Mouse (Mus musculus) T-cell, adult 2 months (primary cell): ENCODE data around the gene Olfr814.
"Not testable (repeated sequence)": the region's sequence is repeated elsewhere in the genome, so short reads cannot be mapped to it uniquely, and the experiment has no call there.

Experiments
- DNase-seq: peaks from one replicate; pipeline ENCODE4 v3.0.0; 2022; ENCODE audit warnings: low spot score

Olfr814 gene

GRCm38 (mm10) chr10:129879751-129880150 lies at the start of gene Olfr814:
Olfr814 (minus strand) TSS chr10:129879851.
- DNase-seq, result not testable (repeated sequence)

- DNase-seq, result no peak
Measured at GRCm38 (mm10) chr10:129915497-129915896, 35.8 kb upstream of the Olfr814 start, which contains the start of gene Olfr816. Olfr816 (minus strand) TSS chr10:129915597.

- DNase-seq, result not testable (repeated sequence)
Measured at GRCm38 (mm10) chr10:129905767-129906166, 26.1 kb upstream of the Olfr814 start, which contains the start of gene Olfr815. Olfr815 (minus strand) TSS chr10:129905867.

GRCm38 (mm10) chr10:129885934-129886333 lies 6.3 kb upstream of the Olfr814 start:
- no peak for DNase-seq

- DNase-seq, result not testable (repeated sequence)
Measured at GRCm38 (mm10) chr10:129885496-129885895, 5.8 kb upstream of the Olfr814 start.

GRCm38 (mm10) chr10:129855067-129855466 lies 24.6 kb downstream of the Olfr814 start, which contains the start of gene Olfr813:
Olfr813 (plus strand) TSS chr10:129855367.
- no peak for DNase-seq

GRCm38 (mm10) chr10:129847343-129847742 lies 32.3 kb downstream of the Olfr814 start:
- no peak for DNase-seq

- no peak for DNase-seq
Measured at GRCm38 (mm10) chr10:129845994-129846393, 33.7 kb downstream of the Olfr814 start, which contains the start of gene Olfr812. Olfr812 (minus strand) TSS chr10:129846094.
